18 mouse cellular contexts compared by ENCODE assay signal in the genomic region with DNA sequence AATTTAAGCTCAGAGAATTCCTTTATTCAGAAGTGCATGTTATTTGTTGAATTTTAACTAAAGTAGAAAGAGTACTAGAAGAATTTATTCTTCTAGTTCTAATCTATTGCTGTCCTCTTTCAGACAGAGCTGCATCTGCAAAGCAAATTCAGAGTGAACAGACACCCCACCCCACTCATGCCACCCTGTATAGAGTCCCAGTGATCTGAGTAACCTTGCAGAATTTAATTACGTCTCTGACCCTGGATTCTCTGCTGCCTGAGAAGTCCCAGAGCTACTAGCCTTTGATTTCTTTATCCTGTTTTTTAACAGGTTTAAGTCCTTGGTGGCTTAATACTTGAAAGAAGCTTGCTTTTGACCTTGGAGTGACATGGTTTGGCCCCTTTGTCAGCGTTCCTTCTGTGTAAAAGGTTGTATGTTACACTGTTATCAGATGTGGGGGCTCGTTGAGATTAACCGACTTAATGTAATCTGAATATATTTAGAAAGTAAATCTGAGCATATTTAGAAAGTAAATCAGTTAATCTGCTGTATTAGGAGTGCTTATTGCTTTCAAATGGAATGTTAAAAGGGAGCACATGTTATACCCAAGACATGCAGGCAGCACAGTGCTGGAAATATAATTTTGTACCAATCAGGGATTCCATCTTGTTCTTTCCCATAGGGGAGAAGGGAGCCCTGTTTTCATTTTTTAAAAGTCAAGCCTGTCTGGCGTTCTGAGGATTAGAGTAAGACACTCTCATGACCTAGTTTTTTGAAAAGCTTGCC.
DNase-seq lines count a peak whose midpoint lies in the region; ATAC-seq lines count a peak whose summit lies in the region.
"Had no signal": no experiment of that assay in that cellular context is flagged by ENCODE, and none has a peak within 500 bp of the region (broad histone marks: within the 10 kb centered on the region; RNA-seq: fewer than 3 reads in every experiment).

No protein-coding gene starts in this region.

- H3K9ac ChIP-seq in embryonic facial prominence, embryonic 11.5 days (replicated peaks; ENCODE audit: low read length): no peak overlapping the region
- H3K9ac ChIP-seq: forebrain, embryonic 15.5 days; hindbrain, embryonic 14.5 days; intestine, embryonic 15.5 days had no signal

- no peaks in the 10 kb centered on the region for H3K36me3 ChIP-seq in embryonic facial prominence, embryonic 11.5 days (replicated peaks; ENCODE audit: control insufficient read depth, insufficient read depth, low read depth, low read length)
- H3K36me3 ChIP-seq in embryonic facial prominence, embryonic 10.5 days (replicated peaks): no peaks in the 10 kb centered on the region
- H3K36me3 ChIP-seq: forebrain, embryonic 15.5 days; intestine, embryonic 15.5 days had no signal

- no peaks in the 10 kb centered on the region for H3K9me3 ChIP-seq in embryonic facial prominence, embryonic 11.5 days (replicated peaks; ENCODE audit: control insufficient read depth, low read length)
- no peaks in the 10 kb centered on the region for H3K9me3 ChIP-seq in embryonic facial prominence, embryonic 10.5 days
- H3K9me3 ChIP-seq: forebrain, embryonic 15.5 days; intestine, embryonic 15.5 days had no signal

- DNase-seq in embryonic facial prominence, embryonic 11.5 days (ENCODE audit: low spot score): peak; percentile 6
- DNase-seq in embryonic facial prominence, embryonic 10.5 days (ENCODE audit: low spot score): no peak
- DNase-seq in retina, adult 2 months (ENCODE audit: low read depth, low spot score): peak; percentile 79
- no peak for DNase-seq in retina, embryonic 14.5 days (ENCODE audit: low spot score)
- peak; percentile 32 for DNase-seq in retina, postnatal 7 days (ENCODE audit: low read depth, low spot score)
- DNase-seq in testis, postnatal 14 days (ENCODE audit: low spot score): no peak
- DNase-seq: adrenal gland, postnatal 10 days; cerebellum, adult 11 months; cerebellum, adult 8-10 months; cerebellum, postnatal 14 days; gastrocnemius, postnatal 36 days; heart, adult 11 months; heart, postnatal 14 days had no signal

- no peak overlapping the region for H3K4me3 ChIP-seq in embryonic facial prominence, embryonic 11.5 days (ENCODE audit: low read depth, low read length)
- H3K4me3 ChIP-seq in embryonic facial prominence, embryonic 10.5 days: no peak overlapping the region
- H3K4me3 ChIP-seq in brown adipose tissue, adult 24 weeks (ENCODE audit: insufficient read depth, low read depth, low read length): no peak overlapping the region
- H3K4me3 ChIP-seq: forebrain, embryonic 15.5 days; intestine, embryonic 15.5 days had no signal

- no peak overlapping the region for H3K27ac ChIP-seq in embryonic facial prominence, embryonic 11.5 days (replicated peaks; ENCODE audit: low read depth, low read length)
- no peak overlapping the region for H3K27ac ChIP-seq in embryonic facial prominence, embryonic 10.5 days (replicated peaks)
- H3K27ac ChIP-seq in brown adipose tissue, adult 24 weeks (replicated peaks; ENCODE audit: low read depth, low read length): peak overlapping the region; percentile 11; the same call in 1 of the 2 replicates
- H3K27ac ChIP-seq: forebrain, embryonic 15.5 days; hindbrain, embryonic 14.5 days; intestine, embryonic 15.5 days had no signal

- H3K27me3 ChIP-seq in embryonic facial prominence, embryonic 11.5 days (ENCODE audit: control insufficient read depth, insufficient read depth, low read length): no peaks in the 10 kb centered on the region
- H3K27me3 ChIP-seq in embryonic facial prominence, embryonic 10.5 days (replicated peaks; ENCODE audit: low read depth, poor library complexity, severe bottlenecking): no peaks in the 10 kb centered on the region
- H3K27me3 ChIP-seq: CH12.LX; forebrain, embryonic 15.5 days; intestine, embryonic 15.5 days had no signal

- H3K4me2 ChIP-seq in embryonic facial prominence, embryonic 11.5 days (ENCODE audit: low read depth, low read length): no peak overlapping the region
- H3K4me2 ChIP-seq: forebrain, embryonic 15.5 days; hindbrain, embryonic 14.5 days; intestine, embryonic 15.5 days had no signal

- no peak for ATAC-seq in embryonic facial prominence, embryonic 11.5 days (replicated peaks; ENCODE audit: insufficient number of reproducible peaks, low FRiP score, low TSS enrichment, low read depth)
- ATAC-seq: forebrain, embryonic 15.5 days; intestine, embryonic 15.5 days had no signal

- WGBS in embryonic facial prominence, embryonic 11.5 days: 49% methylated on average over 5 of the region's 5 CpGs
- WGBS in embryonic facial prominence, embryonic 10.5 days: 60% methylated on average over 5 of the region's 5 CpGs

- no peaks in the 10 kb centered on the region for H3K4me1 ChIP-seq in embryonic facial prominence, embryonic 11.5 days (ENCODE audit: control insufficient read depth, insufficient read depth, low read length)
- no peaks in the 10 kb centered on the region for H3K4me1 ChIP-seq in embryonic facial prominence, embryonic 10.5 days
- H3K4me1 ChIP-seq in brown adipose tissue, adult 24 weeks (ENCODE audit: control insufficient read depth, insufficient read depth, insufficient read length, low read length): no peaks in the 10 kb centered on the region
- H3K4me1 ChIP-seq: forebrain, embryonic 15.5 days; intestine, embryonic 15.5 days had no signal

Comparison
In these comparisons a context has a peak if more than half of its experiments do, and no peak if none do; other contexts are left out.
1. DNase-seq: peak in embryonic facial prominence, embryonic 11.5 days (single experiment), retina, adult 2 months (single experiment) and retina, postnatal 7 days (single experiment); none in embryonic facial prominence, embryonic 10.5 days (single experiment), retina, embryonic 14.5 days (single experiment) and testis, postnatal 14 days (single experiment).